Mouse (Mus musculus): ENCODE measurements at regions not wholly inside any gene's neighbourhood (a gene's known extent, or its start where the extent isn't known, plus 50 kb on each side); places are given as distances from the start of the nearest gene placed in this dataset.

GRCm38 (mm10) chr7:113069336-113069924 is 115.7 kb downstream of the Rassf10 start:
- peaks cover 4% of the 10 kb centered on the region; the same call in 1 of the 2 replicates for H3K4me1 ChIP-seq (replicated peaks)
- WGBS, result 72% methylated on average over 4 of the region's 4 CpGs
- no peak overlapping the region for H3K4me3 ChIP-seq
- no peak overlapping the region for H3K4me2 ChIP-seq
- no peak for ATAC-seq (ENCODE audit: low FRiP score, low read depth)
- H3K27me3 ChIP-seq, result no peaks in the 10 kb centered on the region
- H3K9me3 ChIP-seq, result no peaks in the 10 kb centered on the region
- H3K9ac ChIP-seq, result no peak overlapping the region
- no peaks in the 10 kb centered on the region for H3K36me3 ChIP-seq
- H3K27ac ChIP-seq (replicated peaks), result no peak overlapping the region

- Histone ChIP-seq H3K4me1 (replicated peaks) (peaks cover 4% of the 10 kb centered on the region; the same call in 1 of the 2 replicates), H3K36me3 (no peaks in the 10 kb centered on the region), H3K9ac (no peak overlapping the region), H3K27me3 (no peaks in the 10 kb centered on the region), H3K4me3 (no peak overlapping the region), H3K4me2 (no peak overlapping the region), H3K27ac (replicated peaks) (no peak overlapping the region), H3K9me3 (no peaks in the 10 kb centered on the region)
- 74% methylated on average over 1 of the region's 1 CpGs for WGBS
- ATAC-seq (ENCODE audit: low FRiP score, low read depth), result no peak
These were observed 117.7 kb downstream of the Rassf10 start for GRCm38 (mm10) chr7:113071418-113071817.

GRCm38 (mm10) chr7:113073781-113074180 is 120.0 kb downstream of the Rassf10 start:
- H3K27me3 ChIP-seq, result no peaks in the 10 kb centered on the region
- no peaks in the 10 kb centered on the region for H3K9me3 ChIP-seq
- H3K4me2 ChIP-seq, result no peak overlapping the region
- peaks cover 4% of the 10 kb centered on the region; the same call in 1 of the 2 replicates for H3K4me1 ChIP-seq (replicated peaks)
- H3K36me3 ChIP-seq, result no peaks in the 10 kb centered on the region
- 23% methylated on average over 6 of the region's 6 CpGs for WGBS
- no peak overlapping the region for H3K27ac ChIP-seq (replicated peaks)
- no peak overlapping the region for H3K9ac ChIP-seq
- no peak for ATAC-seq (ENCODE audit: low FRiP score, low read depth)
- H3K4me3 ChIP-seq, result no peak overlapping the region

GRCm38 (mm10) chr7:113075371-113075770 is 121.6 kb downstream of the Rassf10 start:
- H3K4me1 ChIP-seq (replicated peaks), result peaks cover 4% of the 10 kb centered on the region; the same call in 1 of the 2 replicates
- H3K4me2 ChIP-seq, result no peak overlapping the region
- no peak for ATAC-seq (ENCODE audit: low FRiP score, low read depth)
- no peak overlapping the region for H3K9ac ChIP-seq
- no peak overlapping the region for H3K27ac ChIP-seq (replicated peaks)
- H3K4me3 ChIP-seq, result no peak overlapping the region
- H3K27me3 ChIP-seq, result no peaks in the 10 kb centered on the region
- H3K9me3 ChIP-seq, result no peaks in the 10 kb centered on the region
- no peaks in the 10 kb centered on the region for H3K36me3 ChIP-seq
- 75% methylated on average over 6 of the region's 6 CpGs for WGBS

- 95% methylated on average over 7 of the region's 7 CpGs for WGBS
- H3K4me1 ChIP-seq (replicated peaks), result peaks cover 4% of the 10 kb centered on the region; the same call in 1 of the 2 replicates
- no peaks in the 10 kb centered on the region for H3K36me3 ChIP-seq
- H3K9me3 ChIP-seq, result no peaks in the 10 kb centered on the region
- H3K4me2 ChIP-seq, result no peak overlapping the region
- H3K9ac ChIP-seq, result no peak overlapping the region
- ATAC-seq (ENCODE audit: low FRiP score, low read depth), result no peak
- H3K27ac ChIP-seq (replicated peaks), result no peak overlapping the region
- H3K4me3 ChIP-seq, result no peak overlapping the region
- no peaks in the 10 kb centered on the region for H3K27me3 ChIP-seq
These were observed 122.5 kb downstream of the Rassf10 start for GRCm38 (mm10) chr7:113076243-113076642.

- H3K27ac ChIP-seq (replicated peaks), result no peak overlapping the region
- no peak for ATAC-seq (ENCODE audit: low FRiP score, low read depth)
- H3K9me3 ChIP-seq, result no peaks in the 10 kb centered on the region
- H3K4me3 ChIP-seq, result no peak overlapping the region
- no peak overlapping the region for H3K9ac ChIP-seq
- no peak overlapping the region for H3K4me2 ChIP-seq
- no peaks in the 10 kb centered on the region for H3K36me3 ChIP-seq
- no peaks in the 10 kb centered on the region for H3K4me1 ChIP-seq (replicated peaks)
- WGBS, result 74% methylated on average over 5 of the region's 5 CpGs
- H3K27me3 ChIP-seq, result no peaks in the 10 kb centered on the region
These were observed 126.1 kb upstream of the Arntl start for GRCm38 (mm10) chr7:113081120-113081519.

GRCm38 (mm10) chr7:113084930-113085625 is 122.2 kb upstream of the Arntl start:
- Histone ChIP-seq H3K27me3 (no peaks in the 10 kb centered on the region), H3K4me2 (no peak overlapping the region), H3K9me3 (no peaks in the 10 kb centered on the region), H3K4me1 (replicated peaks) (no peaks in the 10 kb centered on the region), H3K36me3 (no peaks in the 10 kb centered on the region), H3K9ac (no peak overlapping the region), H3K4me3 (no peak overlapping the region), H3K27ac (replicated peaks) (no peak overlapping the region)
- no peak for ATAC-seq (ENCODE audit: low FRiP score, low read depth)
- WGBS, result 79% methylated on average over 8 of the region's 8 CpGs

- H3K27me3 ChIP-seq, result no peaks in the 10 kb centered on the region
- H3K4me2 ChIP-seq, result no peak overlapping the region
- H3K27ac ChIP-seq (replicated peaks), result no peak overlapping the region
- ATAC-seq (ENCODE audit: low FRiP score, low read depth), result no peak
- no peak overlapping the region for H3K9ac ChIP-seq
- H3K9me3 ChIP-seq, result no peaks in the 10 kb centered on the region
- no peaks in the 10 kb centered on the region for H3K4me1 ChIP-seq (replicated peaks)
- no peaks in the 10 kb centered on the region for H3K36me3 ChIP-seq
- no peak overlapping the region for H3K4me3 ChIP-seq
- WGBS, result 65% methylated on average over 1 of the region's 1 CpGs
These were observed 121.1 kb upstream of the Arntl start for GRCm38 (mm10) chr7:113086158-113086557.

- Histone ChIP-seq H3K4me3 (no peak overlapping the region), H3K4me1 (replicated peaks) (no peaks in the 10 kb centered on the region)
These were observed 119.6 kb upstream of the Arntl start for GRCm38 (mm10) chr7:113087646-113088045.

GRCm38 (mm10) chr7:113089044-113089443 is 118.2 kb upstream of the Arntl start:
- Histone ChIP-seq H3K4me3 (no peak overlapping the region), H3K4me1 (replicated peaks) (no peaks in the 10 kb centered on the region), H3K36me3 (no peaks in the 10 kb centered on the region), H3K27ac (replicated peaks) (no peak overlapping the region), H3K9ac (no peak overlapping the region), H3K4me2 (no peak overlapping the region), H3K27me3 (no peaks in the 10 kb centered on the region), H3K9me3 (no peaks in the 10 kb centered on the region)
- ATAC-seq (ENCODE audit: low FRiP score, low read depth), result no peak
- 70% methylated on average over 4 of the region's 4 CpGs for WGBS

More at GRCm38 (mm10) chr7:113087646-113088045, 119.6 kb upstream of the Arntl start:
- H3K9me3 ChIP-seq, result no peaks in the 10 kb centered on the region
- no peaks in the 10 kb centered on the region for H3K36me3 ChIP-seq
- H3K9ac ChIP-seq, result no peak overlapping the region
- 75% methylated on average over 5 of the region's 5 CpGs for WGBS
- H3K27me3 ChIP-seq, result no peaks in the 10 kb centered on the region
- no peak overlapping the region for H3K4me2 ChIP-seq
- no peak overlapping the region for H3K27ac ChIP-seq (replicated peaks)
- ATAC-seq (ENCODE audit: low FRiP score, low read depth), result no peak

GRCm38 (mm10) chr7:113093931-113094330 is 113.3 kb upstream of the Arntl start:
- Histone ChIP-seq H3K4me1 (replicated peaks) (no peaks in the 10 kb centered on the region), H3K4me3 (no peak overlapping the region), H3K27me3 (no peaks in the 10 kb centered on the region), H3K9me3 (no peaks in the 10 kb centered on the region), H3K9ac (no peak overlapping the region), H3K36me3 (no peaks in the 10 kb centered on the region), H3K27ac (replicated peaks) (no peak overlapping the region), H3K4me2 (no peak overlapping the region)
- 53% methylated on average over 5 of the region's 5 CpGs for WGBS
- no peak for ATAC-seq (ENCODE audit: low FRiP score, low read depth)

GRCm38 (mm10) chr7:113095092-113095491 is 112.2 kb upstream of the Arntl start:
- no peaks in the 10 kb centered on the region for H3K36me3 ChIP-seq
- H3K4me2 ChIP-seq, result no peak overlapping the region
- H3K27ac ChIP-seq (replicated peaks), result no peak overlapping the region
- no peak overlapping the region for H3K9ac ChIP-seq
- ATAC-seq (ENCODE audit: low FRiP score, low read depth), result no peak
- H3K4me1 ChIP-seq (replicated peaks), result no peaks in the 10 kb centered on the region
- 89% methylated on average over 3 of the region's 3 CpGs for WGBS
- H3K9me3 ChIP-seq, result no peaks in the 10 kb centered on the region
- no peak overlapping the region for H3K4me3 ChIP-seq
- H3K27me3 ChIP-seq, result no peaks in the 10 kb centered on the region
